Mouse (Mus musculus) embryonic facial prominence, embryonic 15.5 days (tissue): ENCODE results near the gene Eps8. TPM values are rescaled to one million over a fixed set of nuclear protein-coding genes. Genes with fewer than 3 reads are reported as not detected.

Source experiments
- ATAC-seq: fragments of 200-750 bp; cut with Nextera tagmentation; 2 replicates; pipeline ENCODE4 v1.8.0; 2017; ENCODE audit warnings: low read depth, moderate TSS enrichment; ENCODE audit not compliant: insufficient number of reproducible peaks, low FRiP score, low TSS enrichment
- H3K27ac ChIP-seq: fragments of 300-500 bp; sonication (generic); replicated peaks from 2 replicates; pipeline ENCODE4 v1.5.1; 2015; ENCODE audit warnings: mild to moderate bottlenecking, inconsistent platforms
- H3K27me3 ChIP-seq: fragments of 300-500 bp; sonication (generic); 2 replicates; pipeline ENCODE4 v1.6.1; 2015; ENCODE audit warnings: inconsistent platforms
- H3K36me3 ChIP-seq: fragments of 300-500 bp; sonication (generic); 2 replicates; pipeline ENCODE4 v1.6.1; 2015; ENCODE audit warnings: mild to moderate bottlenecking, inconsistent platforms
- H3K4me1 ChIP-seq: fragments of 300-500 bp; sonication (generic); 2 replicates; pipeline ENCODE4 v1.6.1; 2015; ENCODE audit warnings: inconsistent platforms
- H3K4me2 ChIP-seq: fragments of 300-500 bp; sonication (generic); replicated peaks from 2 replicates; pipeline ENCODE4 v1.6.1; 2015; ENCODE audit warnings: mild to moderate bottlenecking, inconsistent platforms
- H3K4me3 ChIP-seq: fragments of 300-500 bp; sonication (generic); replicated peaks from 2 replicates; pipeline ENCODE4 v1.5.1; 2015; ENCODE audit warnings: mild to moderate bottlenecking, inconsistent platforms
- H3K9ac ChIP-seq: fragments of 300-500 bp; sonication (generic); 2 replicates; pipeline ENCODE4 v1.6.1; 2015; ENCODE audit warnings: inconsistent platforms
- H3K9me3 ChIP-seq: fragments of 300-500 bp; sonication (generic); replicated peaks from 2 replicates; pipeline ENCODE4 v1.6.1; 2016; ENCODE audit warnings: inconsistent platforms
- WGBS: fragments of 180-500 bp; shearing (Covaris S2); methylation state at CpG from one replicate; pipeline ENCODE4 v1.1.7; 2015; 5-methylcytosine and 5-hydroxymethylcytosine counted together
- polyA plus RNA-seq: library from polyadenylated mRNA; unstranded; fragments of >200 nt; fragmentation: Nextera tagmentation; extraction: Ambion mirVana; gene quantifications from 2 replicates; pipeline ENCODE4 v1.2.1, GENCODE M21; 2015

Gene Eps8
- polyA plus RNA-seq, 1 experiment from 2014 or later, result 30.9 TPM

DNA sequence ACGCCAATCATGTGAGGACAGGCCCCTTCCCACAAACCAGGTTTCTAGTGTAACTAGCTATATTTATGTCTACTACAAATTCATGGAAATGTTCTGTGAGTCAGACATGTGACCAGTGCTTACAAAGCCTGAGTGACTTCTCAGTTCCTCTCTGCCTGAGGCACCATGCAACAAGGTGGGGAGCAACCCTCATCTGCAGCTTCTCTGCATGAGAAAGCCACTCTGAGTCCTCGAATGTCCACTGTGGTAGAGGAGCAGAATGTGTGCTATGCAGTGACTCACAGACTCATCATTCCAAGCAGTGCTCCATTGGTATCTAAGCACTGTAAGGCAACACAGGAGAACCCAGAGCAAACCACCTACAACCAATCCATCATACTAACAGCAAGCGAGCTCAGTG, 88.8 kb downstream of the Eps8 start:
- H3K4me1 ChIP-seq, result peaks cover 5% of the 10 kb centered on the region; the same call in 1 of the 2 replicates
- no peak overlapping the region for H3K27ac ChIP-seq
- no peak for ATAC-seq
- 87% methylated on average over 3 of the region's 3 CpGs for WGBS
- no peak overlapping the region for H3K4me2 ChIP-seq
- H3K4me3 ChIP-seq, result no peak overlapping the region
- no peaks in the 10 kb centered on the region for H3K36me3 ChIP-seq
- no peak overlapping the region for H3K9ac ChIP-seq
- no peaks in the 10 kb centered on the region for H3K9me3 ChIP-seq
- no peaks in the 10 kb centered on the region for H3K27me3 ChIP-seq

DNA sequence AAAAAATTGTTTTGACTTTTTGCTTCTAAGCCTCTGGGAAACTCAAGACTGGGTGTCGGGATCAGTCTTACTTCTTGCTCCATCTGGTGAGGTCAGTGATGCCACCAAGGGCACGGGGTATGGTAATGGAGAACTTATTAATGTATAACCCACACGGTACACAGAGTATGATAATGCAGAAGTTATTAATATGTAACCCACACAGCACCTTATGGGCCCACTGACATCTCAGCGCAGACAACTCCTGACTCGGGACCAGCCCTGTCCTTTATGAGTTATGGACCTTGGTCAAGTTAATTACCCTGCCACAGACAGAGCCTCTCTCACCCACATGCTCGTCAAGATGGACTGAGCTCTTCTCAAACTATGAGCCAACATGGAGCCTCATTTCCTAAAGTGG, 89.2 kb downstream of the Eps8 start:
- Histone ChIP-seq H3K4me2 (no peak overlapping the region), H3K4me3 (no peak overlapping the region), H3K4me1 (peaks cover 8% of the 10 kb centered on the region), H3K27me3 (no peaks in the 10 kb centered on the region), H3K36me3 (no peaks in the 10 kb centered on the region), H3K9me3 (no peaks in the 10 kb centered on the region), H3K27ac (no peak overlapping the region), H3K9ac (no peak overlapping the region)
- ATAC-seq, result no peak
- WGBS, result 88% methylated on average over 6 of the region's 6 CpGs

DNA sequence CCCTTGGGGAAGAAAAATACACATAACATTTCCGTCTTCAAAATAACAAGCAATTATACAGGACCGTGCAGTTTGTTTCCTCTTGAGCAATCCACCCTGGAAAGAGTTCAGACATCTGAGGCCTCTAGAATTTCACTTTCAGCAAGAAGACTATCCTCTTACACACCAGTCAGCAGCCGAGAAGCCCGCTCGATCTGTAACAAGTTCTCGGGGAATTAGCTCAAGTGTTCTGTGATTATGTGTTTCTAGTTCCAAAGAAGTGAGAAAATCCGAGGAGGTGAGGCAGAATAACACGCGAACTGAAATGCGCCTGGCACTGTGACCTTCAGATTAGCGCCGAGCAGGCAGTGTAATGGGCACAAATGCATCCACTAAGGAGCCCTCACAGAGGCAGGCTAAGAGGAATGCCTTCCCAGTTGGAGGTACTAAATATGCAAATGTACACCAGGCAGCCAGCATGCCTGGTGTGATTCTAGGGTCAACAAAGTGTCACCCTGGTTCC, 94.3 kb downstream of the Eps8 start:
- ATAC-seq, result peak; percentile 70
- 13% methylated on average over 12 of the region's 12 CpGs for WGBS
- no peak overlapping the region for H3K4me3 ChIP-seq

DNA sequence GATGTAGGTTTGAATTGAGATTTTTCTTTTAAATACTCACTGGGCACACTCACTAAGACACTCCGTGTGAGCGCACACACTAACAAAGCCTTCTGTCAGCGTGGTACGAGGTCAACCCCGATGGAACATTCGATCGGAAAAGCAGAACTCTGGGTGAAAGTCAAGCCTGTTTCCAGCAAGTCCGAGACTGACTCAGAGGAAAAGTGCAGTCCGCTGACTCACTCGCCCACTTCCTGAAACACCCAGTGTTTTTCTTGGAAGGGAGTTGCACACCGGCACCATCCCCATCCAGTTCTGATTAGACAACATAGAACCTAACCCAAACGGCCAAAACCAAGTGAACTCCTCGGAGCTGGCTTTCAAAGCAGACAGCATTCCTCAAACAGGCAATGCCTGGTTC, 95.8 kb downstream of the Eps8 start:
- WGBS, result 66% methylated on average over 13 of the region's 13 CpGs
- ATAC-seq, result no peak
- Histone ChIP-seq H3K27me3 (no peaks in the 10 kb centered on the region), H3K4me3 (no peak overlapping the region), H3K9me3 (no peaks in the 10 kb centered on the region), H3K4me1 (peaks cover 30% of the 10 kb centered on the region), H3K27ac (no peak overlapping the region), H3K4me2 (0 out of 2 replicates have a peak overlapping the region, but pooled peaks have one; percentile 12), H3K9ac (no peak overlapping the region), H3K36me3 (no peaks in the 10 kb centered on the region)

More for the DNA sequence above, 94.3 kb downstream of the Eps8 start:
- no peaks in the 10 kb centered on the region for H3K27me3 ChIP-seq
- H3K4me1 ChIP-seq, result peaks cover 27% of the 10 kb centered on the region
- no peaks in the 10 kb centered on the region for H3K36me3 ChIP-seq
- no peaks in the 10 kb centered on the region for H3K9me3 ChIP-seq
- H3K9ac ChIP-seq, result no peak overlapping the region
- peak overlapping the region; percentile 67 for H3K27ac ChIP-seq
- 0 out of 2 replicates have a peak overlapping the region, but pooled peaks have one; percentile 13 for H3K4me2 ChIP-seq

DNA sequence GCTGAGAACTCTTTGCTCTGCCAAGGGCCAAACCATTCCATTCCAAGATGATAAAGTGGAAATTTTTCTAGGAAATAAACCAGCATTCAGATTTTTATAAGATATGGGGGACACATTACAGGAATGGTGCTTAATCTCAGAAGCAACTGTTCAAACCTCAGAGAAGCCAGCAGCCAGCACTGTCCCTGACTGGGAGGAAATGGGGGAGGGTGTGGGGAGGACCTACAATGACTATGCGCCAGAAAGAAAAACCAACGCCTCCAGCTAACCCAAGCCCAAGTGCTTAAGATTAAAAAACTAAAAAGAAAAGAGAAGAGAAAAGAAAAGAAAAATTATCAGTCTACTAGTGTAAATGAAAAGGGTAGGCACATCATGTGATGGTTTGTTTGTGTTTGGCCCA, 97.0 kb downstream of the Eps8 start:
- Histone ChIP-seq H3K36me3 (no peaks in the 10 kb centered on the region), H3K27ac (no peak overlapping the region), H3K27me3 (no peaks in the 10 kb centered on the region), H3K4me3 (no peak overlapping the region), H3K9me3 (no peaks in the 10 kb centered on the region), H3K4me2 (no peak overlapping the region), H3K4me1 (peaks cover 30% of the 10 kb centered on the region), H3K9ac (no peak overlapping the region)
- 75% methylated on average over 2 of the region's 2 CpGs for WGBS
- no peak for ATAC-seq

DNA sequence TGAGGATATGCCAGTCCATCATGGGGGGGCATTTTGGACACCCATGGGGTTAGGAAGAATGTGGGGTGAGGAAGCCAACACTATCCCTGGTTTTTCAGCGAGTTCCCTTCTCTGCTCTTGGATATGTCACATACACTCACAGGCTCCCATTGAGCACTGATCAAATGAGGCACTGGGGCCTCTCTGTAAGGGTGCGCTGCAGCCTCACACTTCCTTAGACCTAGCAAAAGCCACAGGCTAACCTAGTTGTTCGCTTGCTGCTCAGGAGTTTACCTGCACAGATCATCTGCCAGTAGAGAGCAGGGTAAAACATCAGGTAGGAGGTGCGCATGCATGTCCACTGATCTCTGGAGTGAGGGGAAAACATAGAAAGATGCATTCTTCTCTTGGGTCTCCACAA, 97.5 kb downstream of the Eps8 start:
- no peak overlapping the region for H3K9ac ChIP-seq
- 89% methylated on average over 4 of the region's 4 CpGs for WGBS

DNA sequence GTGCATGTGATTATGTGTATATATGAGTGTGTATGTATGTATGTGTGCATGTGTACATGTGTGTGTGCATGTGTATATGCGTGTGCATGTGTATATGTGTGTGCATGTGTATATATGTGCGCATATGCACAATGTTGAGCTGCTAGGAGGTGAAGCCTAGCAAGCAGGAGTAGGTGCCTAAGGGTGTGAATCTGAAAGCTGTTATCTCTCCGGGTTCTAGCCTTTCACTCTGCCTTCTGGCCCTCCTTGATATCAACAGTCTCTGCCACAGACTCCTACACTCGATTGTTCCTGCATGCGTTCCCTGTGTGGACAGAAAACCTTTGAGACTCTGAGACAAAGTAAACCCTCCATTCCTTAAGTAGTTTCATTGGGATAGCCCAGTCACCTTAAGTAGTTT, 98.0 kb downstream of the Eps8 start:
- no peaks in the 10 kb centered on the region for H3K36me3 ChIP-seq
- H3K4me2 ChIP-seq, result no peak overlapping the region
- no peaks in the 10 kb centered on the region for H3K9me3 ChIP-seq
- no peak overlapping the region for H3K27ac ChIP-seq
- no peak for ATAC-seq
- peaks cover 30% of the 10 kb centered on the region for H3K4me1 ChIP-seq
- 92% methylated on average over 5 of the region's 5 CpGs for WGBS
- no peak overlapping the region for H3K4me3 ChIP-seq
- H3K9ac ChIP-seq, result no peak overlapping the region
- H3K27me3 ChIP-seq, result no peaks in the 10 kb centered on the region

More for the DNA sequence above, 97.5 kb downstream of the Eps8 start:
- Histone ChIP-seq H3K4me1 (peaks cover 30% of the 10 kb centered on the region), H3K9me3 (no peaks in the 10 kb centered on the region), H3K36me3 (no peaks in the 10 kb centered on the region), H3K4me2 (no peak overlapping the region), H3K27ac (no peak overlapping the region), H3K4me3 (no peak overlapping the region), H3K27me3 (no peaks in the 10 kb centered on the region)
- no peak for ATAC-seq

DNA sequence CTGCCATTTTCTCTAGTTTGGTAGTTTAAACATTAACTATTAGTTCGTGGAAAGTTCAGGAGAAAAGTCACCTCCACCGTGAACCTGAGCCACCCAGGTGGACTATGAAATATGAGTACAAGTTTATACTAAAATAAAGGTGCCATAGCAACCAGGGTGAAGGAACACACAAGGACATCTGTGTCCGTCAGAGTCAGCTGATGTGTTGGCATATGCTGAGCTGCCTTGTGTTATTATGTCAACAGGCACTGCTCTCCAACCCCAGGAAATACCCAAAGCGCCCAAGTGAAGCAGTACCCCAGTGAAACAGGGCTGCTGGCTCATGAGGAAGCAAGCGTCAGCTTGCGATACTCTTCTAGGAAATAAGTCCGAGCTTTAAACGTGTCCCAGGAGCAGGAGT, 104.5 kb downstream of the Eps8 start:
- Histone ChIP-seq H3K4me3 (no peak overlapping the region), H3K27me3 (no peaks in the 10 kb centered on the region), H3K9ac (no peak overlapping the region), H3K36me3 (no peaks in the 10 kb centered on the region), H3K4me1 (0 out of 2 replicates have a peak, but pooled peaks cover 3% of the 10 kb centered on the region), H3K27ac (no peak overlapping the region), H3K9me3 (no peaks in the 10 kb centered on the region), H3K4me2 (no peak overlapping the region)
- no peak for ATAC-seq
- WGBS, result 47% methylated on average over 8 of the region's 8 CpGs

DNA sequence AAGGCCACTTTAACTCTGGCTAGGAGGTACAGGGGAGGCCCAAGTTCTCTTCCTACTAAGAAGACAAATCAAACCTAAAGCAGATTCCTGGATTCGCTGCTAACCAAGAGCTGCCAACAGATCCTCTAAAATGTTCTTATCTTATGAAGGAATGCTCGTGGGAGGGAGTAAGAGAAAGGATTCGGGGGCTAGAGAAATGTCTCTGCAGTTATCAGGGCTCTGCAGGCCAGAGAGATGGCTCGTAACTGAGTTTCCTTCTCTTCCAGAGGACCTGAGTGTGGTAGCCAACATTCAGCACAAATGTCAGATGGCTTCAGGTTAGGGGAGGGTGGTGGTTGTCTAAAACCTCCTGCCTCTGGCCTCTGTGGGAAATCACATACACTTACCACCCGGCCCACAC, 106.1 kb downstream of the Eps8 start:
- Histone ChIP-seq H3K27me3 (no peaks in the 10 kb centered on the region), H3K36me3 (no peaks in the 10 kb centered on the region), H3K4me2 (no peak overlapping the region), H3K27ac (no peak overlapping the region), H3K4me3 (no peak overlapping the region), H3K9ac (no peak overlapping the region), H3K4me1 (no peaks in the 10 kb centered on the region), H3K9me3 (0 out of 2 replicates have a peak, but pooled peaks cover 5% of the 10 kb centered on the region)
- WGBS, result 81% methylated on average over 5 of the region's 5 CpGs
- ATAC-seq, result no peak

DNA sequence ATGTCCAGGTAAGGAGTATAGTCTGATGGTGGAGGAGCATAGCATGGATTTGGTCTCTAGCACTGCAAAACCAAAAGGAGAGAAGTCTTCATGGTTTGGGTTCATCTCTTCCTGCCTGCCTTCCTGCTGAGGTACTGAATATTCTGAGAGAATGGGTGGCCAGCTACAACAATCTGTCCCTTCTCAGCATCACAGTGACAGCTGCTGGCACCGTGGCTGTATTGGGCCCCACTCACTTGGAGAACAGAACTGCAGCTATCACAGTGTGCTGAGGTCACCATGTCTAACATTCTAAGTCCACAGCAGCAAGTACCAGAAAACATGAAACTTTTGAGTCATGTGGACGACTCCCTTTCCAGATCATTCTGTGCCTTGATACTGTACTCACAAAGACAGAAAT, 107.1 kb downstream of the Eps8 start:
- ATAC-seq, result no peak
- no peak overlapping the region for H3K9ac ChIP-seq
- H3K36me3 ChIP-seq, result no peaks in the 10 kb centered on the region
- no peak overlapping the region for H3K4me3 ChIP-seq
- H3K4me1 ChIP-seq, result peaks cover 10% of the 10 kb centered on the region
- 68% methylated on average over 2 of the region's 2 CpGs for WGBS
- 0 out of 2 replicates have a peak, but pooled peaks cover 5% of the 10 kb centered on the region for H3K9me3 ChIP-seq
- no peak overlapping the region for H3K27ac ChIP-seq
- H3K4me2 ChIP-seq, result no peak overlapping the region
- no peaks in the 10 kb centered on the region for H3K27me3 ChIP-seq

DNA sequence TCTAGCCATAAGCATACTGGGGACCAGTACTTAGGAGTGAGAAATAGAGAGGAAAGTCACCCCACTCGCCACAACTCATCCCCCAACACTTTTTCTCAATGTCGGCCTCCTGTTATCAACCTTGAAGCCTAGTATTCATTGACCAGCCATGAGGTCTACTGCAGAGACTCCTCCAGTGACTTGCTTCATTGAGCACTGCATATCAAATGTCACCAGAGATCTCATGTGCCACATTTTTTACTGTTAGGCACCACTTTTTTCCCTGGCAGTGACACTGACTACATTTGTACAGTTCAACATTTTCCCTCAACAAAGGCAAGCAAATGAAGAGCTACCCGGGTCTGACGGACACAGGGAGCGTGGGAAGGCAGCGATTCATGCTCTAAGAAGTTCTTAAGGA, 108.6 kb downstream of the Eps8 start:
- peaks cover 24% of the 10 kb centered on the region for H3K4me1 ChIP-seq
- no peaks in the 10 kb centered on the region for H3K27me3 ChIP-seq
- H3K4me2 ChIP-seq, result no peak overlapping the region
- H3K4me3 ChIP-seq, result no peak overlapping the region
- WGBS, result 84% methylated on average over 6 of the region's 6 CpGs
- H3K36me3 ChIP-seq, result no peaks in the 10 kb centered on the region
- H3K9ac ChIP-seq, result no peak overlapping the region
- H3K9me3 ChIP-seq, result 0 out of 2 replicates have a peak, but pooled peaks cover 5% of the 10 kb centered on the region
- ATAC-seq, result no peak
- no peak overlapping the region for H3K27ac ChIP-seq

DNA sequence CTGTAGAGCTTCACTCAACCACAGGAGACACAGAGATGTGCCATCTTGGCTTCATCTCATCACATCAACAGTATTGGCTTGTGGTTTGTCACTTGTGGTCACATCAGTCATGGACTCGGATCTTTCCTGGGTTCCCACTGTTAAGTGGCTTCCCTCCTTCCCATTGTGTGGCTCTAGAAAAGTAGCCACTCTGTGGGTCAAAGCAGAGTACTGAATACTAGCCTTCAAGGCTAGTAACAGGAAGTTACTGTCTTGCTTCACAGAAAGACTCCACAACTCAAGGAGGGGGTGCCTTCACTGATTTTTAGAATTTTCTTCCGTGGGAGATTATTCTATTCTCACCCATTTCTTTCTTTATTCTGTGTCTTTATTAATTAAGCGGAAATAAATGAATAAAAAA, 109.3 kb downstream of the Eps8 start:
- no peaks in the 10 kb centered on the region for H3K27me3 ChIP-seq
- H3K9me3 ChIP-seq, result 0 out of 2 replicates have a peak, but pooled peaks cover 5% of the 10 kb centered on the region
- peaks cover 24% of the 10 kb centered on the region for H3K4me1 ChIP-seq
- no peak overlapping the region for H3K9ac ChIP-seq
- 86% methylated on average over 3 of the region's 3 CpGs for WGBS
- ATAC-seq, result no peak
- H3K4me3 ChIP-seq, result no peak overlapping the region
- no peak overlapping the region for H3K27ac ChIP-seq
- no peak overlapping the region for H3K4me2 ChIP-seq
- H3K36me3 ChIP-seq, result no peaks in the 10 kb centered on the region
